8 mouse cellular contexts compared by ENCODE assay signal in the genomic region with DNA sequence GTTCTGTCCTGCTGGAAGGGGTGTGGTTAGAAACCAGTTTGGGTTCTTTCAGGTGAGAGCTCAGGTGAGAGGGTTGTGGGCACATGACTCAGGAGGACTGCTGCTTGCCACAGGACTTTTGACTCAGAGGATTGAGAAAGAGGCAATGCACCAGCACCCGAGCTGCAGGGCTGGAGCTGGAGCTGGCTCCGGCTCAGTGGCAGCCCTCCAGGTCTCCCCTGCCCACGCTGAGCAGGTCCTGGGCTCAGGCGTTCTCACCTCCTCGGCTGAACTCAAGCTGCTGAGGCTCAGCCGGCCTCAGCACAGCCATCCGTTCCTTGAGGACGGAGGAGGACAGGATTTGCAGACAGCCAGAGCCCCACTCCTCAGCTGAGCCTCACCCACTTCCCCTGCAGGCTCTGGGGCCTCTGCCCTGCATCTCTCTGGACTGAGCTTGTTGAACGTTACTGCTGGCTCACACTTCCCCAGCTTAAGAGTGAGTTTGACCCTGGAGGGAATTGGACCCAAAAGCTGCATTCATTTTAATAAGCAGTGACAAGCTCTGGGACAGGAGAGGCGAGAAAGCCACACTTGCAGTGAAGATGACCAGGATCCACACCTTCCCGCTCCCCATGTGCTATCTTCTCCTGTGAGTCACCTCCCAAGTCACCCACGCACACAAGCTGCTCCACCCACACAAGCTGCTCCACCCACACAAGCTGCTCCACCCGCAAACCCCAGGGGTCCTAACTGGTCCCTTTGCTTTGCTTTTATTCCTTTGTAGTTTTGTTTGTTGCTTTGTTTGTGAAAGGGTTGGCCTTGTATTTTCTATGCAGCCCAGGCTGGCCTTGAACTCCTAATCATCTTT.
DNase-seq lines count a peak whose midpoint lies in the region; ATAC-seq lines count a peak whose summit lies in the region.

No protein-coding gene starts in this region.

- no peaks in the 10 kb centered on the region for H3K9me3 ChIP-seq in heart, embryonic 11.5 days (replicated peaks; ENCODE audit: control insufficient read depth, low read length)
- no peaks in the 10 kb centered on the region for H3K9me3 ChIP-seq in limb, embryonic 15.5 days
- H3K9me3 ChIP-seq in forebrain, embryonic 11.5 days (ENCODE audit: control insufficient read depth, low read length) = no peaks in the 10 kb centered on the region
- no peaks in the 10 kb centered on the region for H3K9me3 ChIP-seq in midbrain, embryonic 14.5 days (ENCODE audit: control insufficient read depth, low read length)

- no peak overlapping the region for H3K4me2 ChIP-seq in heart, embryonic 11.5 days
- no peak overlapping the region; the same call in 1 of the 2 replicates for H3K4me2 ChIP-seq in limb, embryonic 15.5 days
- no peak overlapping the region for H3K4me2 ChIP-seq in forebrain, embryonic 11.5 days (ENCODE audit: low read depth, low read length, severe bottlenecking)
- H3K4me2 ChIP-seq in midbrain, embryonic 14.5 days (ENCODE audit: low read length) = no peak overlapping the region

- H3K36me3 ChIP-seq in heart, embryonic 11.5 days (ENCODE audit: control insufficient read depth, insufficient read depth, low read length) = no peaks in the 10 kb centered on the region
- no peaks in the 10 kb centered on the region for H3K36me3 ChIP-seq in limb, embryonic 15.5 days
- no peaks in the 10 kb centered on the region for H3K36me3 ChIP-seq in forebrain, embryonic 11.5 days (ENCODE audit: control insufficient read depth, insufficient read depth, low read length)
- H3K36me3 ChIP-seq in midbrain, embryonic 14.5 days (ENCODE audit: control insufficient read depth, insufficient read depth, low read length) = no peaks in the 10 kb centered on the region

- peaks cover 28% of the 10 kb centered on the region for H3K4me1 ChIP-seq in heart, embryonic 11.5 days (ENCODE audit: control insufficient read depth, insufficient read depth, low read length)
- peaks cover 7% of the 10 kb centered on the region for H3K4me1 ChIP-seq in limb, embryonic 15.5 days
- H3K4me1 ChIP-seq in forebrain, embryonic 11.5 days (replicated peaks; ENCODE audit: control insufficient read depth, insufficient read depth, low read length) = peaks cover 8% of the 10 kb centered on the region
- H3K4me1 ChIP-seq in midbrain, embryonic 14.5 days (ENCODE audit: control insufficient read depth, insufficient read depth, low read length) = no peaks in the 10 kb centered on the region

- peak; percentile 87 for DNase-seq in heart, adult 11 months
- DNase-seq in thymus, postnatal 14 days = peak; percentile 20
- DNase-seq in thymus, postnatal 36 days = no peak
- DNase-seq in urinary bladder, postnatal 36 days (ENCODE audit: low spot score in 2 of 2) = peak; percentile 50 to 71
- no peak for DNase-seq in forebrain, embryonic 11.5 days (ENCODE audit: low spot score)
- DNase-seq in midbrain, embryonic 14.5 days = no peak

- no peak overlapping the region for H3K4me3 ChIP-seq in heart, embryonic 11.5 days (ENCODE audit: low read depth, low read length)
- H3K4me3 ChIP-seq in limb, embryonic 15.5 days = no peak overlapping the region
- no peak overlapping the region for H3K4me3 ChIP-seq in forebrain, embryonic 11.5 days (ENCODE audit: low read depth, low read length)
- no peak overlapping the region for H3K4me3 ChIP-seq in midbrain, embryonic 14.5 days (replicated peaks; ENCODE audit: low read depth, low read length)

- no peak overlapping the region for H3K27ac ChIP-seq in heart, embryonic 11.5 days (ENCODE audit: low read depth, low read length)
- H3K27ac ChIP-seq in limb, embryonic 15.5 days = peak overlapping the region; percentile 61; the same call in 1 of the 2 replicates
- no peak overlapping the region for H3K27ac ChIP-seq in forebrain, embryonic 11.5 days (ENCODE audit: low read depth, low read length)
- H3K27ac ChIP-seq in midbrain, embryonic 14.5 days (replicated peaks; ENCODE audit: low read depth, low read length) = no peak overlapping the region

- no peak for ATAC-seq in heart, embryonic 11.5 days (replicated peaks; ENCODE audit: insufficient number of reproducible peaks, low FRiP score, low TSS enrichment)
- ATAC-seq in limb, embryonic 15.5 days (ENCODE audit: insufficient number of reproducible peaks, low FRiP score, low TSS enrichment, low read depth) = no peak
- ATAC-seq in forebrain, embryonic 11.5 days (replicated peaks; ENCODE audit: low FRiP score) = no peak
- no peak for ATAC-seq in midbrain, embryonic 14.5 days (ENCODE audit: low FRiP score, low TSS enrichment)

- WGBS in heart, embryonic 11.5 days (ENCODE audit: insufficient replicate concordance) = 35% methylated on average over 13 of the region's 13 CpGs
- WGBS in limb, embryonic 15.5 days = 32% methylated on average over 13 of the region's 13 CpGs
- WGBS in forebrain, embryonic 11.5 days = 44% methylated on average over 13 of the region's 13 CpGs
- 48% methylated on average over 13 of the region's 13 CpGs for WGBS in midbrain, embryonic 14.5 days

- H3K9ac ChIP-seq in heart, embryonic 11.5 days (ENCODE audit: low read depth, low read length) = no peak overlapping the region
- H3K9ac ChIP-seq in limb, embryonic 15.5 days = no peak overlapping the region
- no peak overlapping the region for H3K9ac ChIP-seq in forebrain, embryonic 11.5 days (ENCODE audit: low read length)
- H3K9ac ChIP-seq in midbrain, embryonic 14.5 days (replicated peaks; ENCODE audit: low read length) = no peak overlapping the region

- no peaks in the 10 kb centered on the region for H3K27me3 ChIP-seq in heart, embryonic 11.5 days (ENCODE audit: control insufficient read depth, insufficient read depth, low read length)
- no peaks in the 10 kb centered on the region for H3K27me3 ChIP-seq in limb, embryonic 15.5 days
- no peaks in the 10 kb centered on the region for H3K27me3 ChIP-seq in forebrain, embryonic 11.5 days (ENCODE audit: control insufficient read depth, insufficient read depth, low read length)
- H3K27me3 ChIP-seq in midbrain, embryonic 14.5 days (ENCODE audit: control insufficient read depth, insufficient read depth, low read length) = no peaks in the 10 kb centered on the region

Comparison
In these comparisons a context has a peak if more than half of its experiments do, and no peak if none do; other contexts are left out.
1. DNase-seq: peak in heart, adult 11 months (single experiment), thymus, postnatal 14 days (single experiment) and urinary bladder, postnatal 36 days (2 of 2); none in thymus, postnatal 36 days (0 of 2), forebrain, embryonic 11.5 days (single experiment) and midbrain, embryonic 14.5 days (single experiment).